Mouse (Mus musculus): ENCODE data around the gene Arih2. TPM values are rescaled to one million over a fixed set of nuclear protein-coding genes. Genes with fewer than 3 reads are reported as not detected.

The Arih2 gene
- polyA plus RNA-seq, 1 experiment from 2014 or later, result 28.6 TPM

DNA sequence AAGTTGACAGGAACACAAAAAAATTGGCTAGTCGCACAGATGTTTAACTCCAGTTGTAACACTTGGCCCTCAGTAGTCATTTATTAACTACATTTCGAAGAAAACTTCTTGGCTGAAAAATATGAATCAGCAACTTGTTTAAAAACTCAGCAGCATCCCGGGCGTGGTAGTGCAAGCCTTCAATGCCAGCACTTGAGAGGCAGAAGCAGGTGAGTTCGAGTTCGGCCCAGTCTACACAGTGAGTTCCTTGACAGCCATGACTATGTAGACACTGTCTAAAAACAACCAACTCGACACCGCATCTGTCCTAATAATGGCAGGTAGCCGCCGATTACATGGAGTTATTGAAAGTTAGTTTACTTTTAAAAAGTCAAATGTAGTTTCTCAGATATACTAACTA lies 1.0 kb downstream of the Arih2 start:
- Histone ChIP-seq H3K4me2 (peak overlapping the region; percentile 92), H3K36me3 (peaks cover 19% of the 10 kb centered on the region), H3K27ac (peak overlapping the region; percentile 95), H3K9ac (peak overlapping the region; percentile 96), H3K4me3 (replicated peaks) (peak overlapping the region; percentile 99), H3K9me3 (replicated peaks) (no peaks in the 10 kb centered on the region), H3K4me1 (replicated peaks) (peaks cover 39% of the 10 kb centered on the region), H3K27me3 (no peaks in the 10 kb centered on the region)
- 16% methylated on average over 10 of the region's 10 CpGs for WGBS (ENCODE audit: insufficient replicate concordance)
- ATAC-seq (ENCODE audit: low read depth) (no peak), DNase-seq (peak; percentile 22)

DNA sequence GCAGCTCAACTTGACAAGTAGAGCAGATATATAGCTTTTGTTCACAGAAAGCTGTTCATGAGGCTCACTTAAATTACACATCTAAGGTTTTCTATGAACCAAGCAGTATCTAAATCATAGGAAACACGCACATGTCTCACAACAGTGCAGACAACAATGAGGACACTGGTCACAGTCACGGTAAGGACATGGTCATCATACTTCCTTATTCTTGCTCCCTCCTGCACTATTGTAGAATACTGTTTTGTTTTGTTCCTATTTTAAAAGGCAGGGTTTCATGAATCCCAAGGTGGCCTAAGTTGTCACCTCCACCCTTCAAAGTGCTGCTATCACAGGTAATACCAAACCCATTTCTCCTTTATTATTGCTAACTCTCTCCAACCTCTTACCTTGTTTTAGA lies 9.4 kb downstream of the Arih2 start:
- Histone ChIP-seq H3K27ac (no peak overlapping the region), H3K9ac (no peak overlapping the region), H3K4me2 (no peak overlapping the region), H3K4me1 (replicated peaks) (peaks cover 28% of the 10 kb centered on the region), H3K36me3 (peaks cover 61% of the 10 kb centered on the region), H3K9me3 (replicated peaks) (no peaks in the 10 kb centered on the region), H3K4me3 (replicated peaks) (no peak overlapping the region), H3K27me3 (no peaks in the 10 kb centered on the region)
- DNase-seq (no peak), ATAC-seq (ENCODE audit: low read depth) (no peak)
- 60% methylated on average over 2 of the region's 2 CpGs for WGBS (ENCODE audit: insufficient replicate concordance)

DNA sequence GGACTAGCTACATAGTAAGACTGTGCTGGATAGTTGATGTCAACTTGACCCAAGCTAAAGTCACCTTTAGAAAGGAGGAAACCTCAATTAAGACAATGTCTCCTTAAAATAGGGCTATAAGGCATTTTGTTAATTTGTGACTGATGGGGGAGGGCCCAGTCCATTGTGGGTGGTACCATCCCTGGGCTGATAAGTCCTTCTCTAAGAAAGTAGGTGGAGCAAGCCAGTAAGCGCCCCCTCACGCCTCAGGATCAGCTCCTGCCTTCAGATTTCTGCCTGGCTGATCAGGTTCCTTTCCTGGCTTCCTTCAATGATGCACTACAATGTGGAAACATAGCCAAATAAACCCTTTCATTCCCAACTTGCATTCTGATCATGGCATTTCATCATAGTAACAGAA lies 13.8 kb downstream of the Arih2 start:
- no peak overlapping the region for H3K4me2 ChIP-seq
- peak; percentile 8 for DNase-seq
- H3K27me3 ChIP-seq, result no peaks in the 10 kb centered on the region
- H3K4me1 ChIP-seq (replicated peaks), result peaks cover 50% of the 10 kb centered on the region
- H3K27ac ChIP-seq, result no peak overlapping the region
- 13% methylated on average over 2 of the region's 2 CpGs for WGBS (ENCODE audit: insufficient replicate concordance)
- no peak overlapping the region for H3K4me3 ChIP-seq (replicated peaks)
- H3K36me3 ChIP-seq, result peaks cover 41% of the 10 kb centered on the region
- peak; percentile 65; the same call in 1 of the 2 replicates for ATAC-seq (ENCODE audit: low read depth)
- H3K9ac ChIP-seq, result no peak overlapping the region
- H3K9me3 ChIP-seq (replicated peaks), result no peaks in the 10 kb centered on the region

DNA sequence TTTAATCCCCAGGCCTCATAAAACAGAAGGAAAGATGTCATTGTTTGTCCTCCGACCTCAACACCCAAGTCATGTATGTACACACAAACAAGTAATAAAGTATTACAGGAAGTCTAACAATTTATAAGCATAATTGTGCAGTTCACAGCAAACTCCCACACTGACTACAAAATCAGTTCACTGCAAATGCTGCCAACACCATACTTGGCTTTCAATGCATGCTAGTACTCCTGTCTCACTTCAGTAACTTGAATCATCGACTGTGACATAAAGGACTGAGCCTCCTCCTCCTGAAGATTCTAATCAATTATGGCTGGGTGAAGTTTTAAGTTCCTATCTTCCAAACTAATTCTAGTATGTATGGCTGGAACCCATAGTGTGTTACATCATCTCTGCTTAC lies 15.3 kb downstream of the Arih2 start:
- no peak overlapping the region for H3K27ac ChIP-seq
- DNase-seq (no peak), ATAC-seq (ENCODE audit: low read depth) (no peak)
- no peak overlapping the region for H3K4me3 ChIP-seq (replicated peaks)
- no peaks in the 10 kb centered on the region for H3K9me3 ChIP-seq (replicated peaks)
- H3K27me3 ChIP-seq, result no peaks in the 10 kb centered on the region
- 64% methylated on average over 2 of the region's 2 CpGs for WGBS (ENCODE audit: insufficient replicate concordance)
- peaks cover 39% of the 10 kb centered on the region for H3K36me3 ChIP-seq
- no peak overlapping the region for H3K4me2 ChIP-seq
- no peak overlapping the region for H3K9ac ChIP-seq
- peaks cover 57% of the 10 kb centered on the region for H3K4me1 ChIP-seq (replicated peaks)

DNA sequence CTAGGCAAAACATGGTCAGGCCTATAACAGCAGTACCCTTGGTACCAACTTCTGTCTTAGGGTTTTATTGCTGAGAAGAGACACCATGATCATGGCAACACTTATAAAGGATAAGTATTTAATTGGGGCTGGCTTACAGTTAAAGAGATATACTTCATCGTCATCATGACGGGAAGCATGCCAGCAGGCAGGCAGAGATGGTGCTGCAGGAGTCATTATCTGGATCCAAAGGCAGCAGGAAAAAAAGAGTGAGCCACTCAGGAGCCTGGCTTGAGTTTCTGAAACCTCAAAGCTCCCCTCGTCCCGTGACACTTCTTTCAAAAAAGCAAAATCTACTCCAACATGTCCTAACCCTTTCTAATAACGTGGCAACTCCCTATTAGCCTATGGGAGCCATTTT lies 16.8 kb downstream of the Arih2 start:
- peaks cover 39% of the 10 kb centered on the region for H3K36me3 ChIP-seq

DNA sequence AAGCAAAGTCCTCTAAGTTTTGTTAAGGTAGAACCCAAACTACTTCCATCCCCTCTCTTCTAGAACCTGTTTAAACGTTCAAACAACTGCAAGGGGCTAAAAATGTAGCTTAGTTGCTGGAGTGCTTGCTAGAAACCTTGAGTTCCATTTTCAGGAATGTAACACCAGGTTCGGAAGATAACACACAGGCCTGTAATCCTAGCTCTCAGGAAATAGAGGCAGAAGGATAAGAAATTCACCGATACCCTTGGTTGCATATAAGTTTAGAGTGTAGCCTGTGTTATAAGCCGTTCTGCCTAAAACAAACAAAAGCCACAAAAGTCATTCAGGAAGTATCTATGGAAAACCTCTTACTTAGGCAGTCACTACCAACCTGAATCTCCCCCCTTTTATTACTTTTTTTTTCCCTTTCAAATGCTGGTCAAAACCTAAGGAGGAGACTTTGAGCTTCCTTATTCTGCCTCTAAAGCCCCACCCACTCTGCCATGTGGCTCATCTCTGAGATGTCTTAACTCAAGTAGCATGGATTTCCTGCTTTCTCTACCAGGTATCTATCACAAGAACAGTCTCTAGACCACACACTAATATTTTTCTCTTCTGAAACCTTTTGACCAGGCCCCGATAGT lies 17.4 kb downstream of the Arih2 start:
- Histone ChIP-seq H3K4me2 (no peak overlapping the region), H3K27me3 (no peaks in the 10 kb centered on the region), H3K4me1 (replicated peaks) (peaks cover 61% of the 10 kb centered on the region), H3K4me3 (replicated peaks) (no peak overlapping the region), H3K9me3 (replicated peaks) (no peaks in the 10 kb centered on the region), H3K9ac (no peak overlapping the region), H3K27ac (0 out of 2 replicates have a peak overlapping the region, but pooled peaks have one; percentile 16), H3K36me3 (peaks cover 39% of the 10 kb centered on the region)
- 23% methylated on average over 5 of the region's 5 CpGs for WGBS (ENCODE audit: insufficient replicate concordance)
- ATAC-seq (ENCODE audit: low read depth), result no peak
- no peak for DNase-seq

More for the DNA sequence above, 16.8 kb downstream of the Arih2 start:
- H3K9ac ChIP-seq, result no peak overlapping the region
- no peaks in the 10 kb centered on the region for H3K27me3 ChIP-seq
- H3K4me1 ChIP-seq (replicated peaks), result peaks cover 63% of the 10 kb centered on the region
- DNase-seq (no peak), ATAC-seq (ENCODE audit: low read depth) (no peak)
- no peak overlapping the region for H3K4me3 ChIP-seq (replicated peaks)
- 62% methylated on average over 5 of the region's 5 CpGs for WGBS (ENCODE audit: insufficient replicate concordance)
- H3K9me3 ChIP-seq (replicated peaks), result no peaks in the 10 kb centered on the region
- no peak overlapping the region for H3K4me2 ChIP-seq
- no peak overlapping the region for H3K27ac ChIP-seq

DNA sequence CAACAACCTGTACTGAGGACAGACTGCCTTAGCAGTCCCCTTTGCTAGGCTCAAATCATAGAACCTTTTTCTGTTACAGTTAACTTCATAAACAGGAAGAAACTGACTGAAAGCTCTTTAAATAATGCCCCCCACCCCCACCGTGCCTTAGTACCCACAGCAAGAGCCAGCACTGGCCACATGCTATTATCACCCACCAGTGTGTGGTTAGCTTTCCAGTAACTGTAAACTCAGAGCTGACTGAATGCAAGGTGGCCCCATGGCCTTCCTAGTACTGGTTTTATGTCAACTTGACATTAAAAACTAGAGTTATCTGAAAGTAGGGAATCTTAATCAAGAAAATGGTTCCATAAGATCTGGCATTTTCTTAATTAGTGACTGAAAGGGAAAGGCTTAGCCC lies 18.5 kb downstream of the Arih2 start:
- WGBS (ENCODE audit: insufficient replicate concordance), result 9% methylated on average over 1 of the region's 1 CpGs
- peaks cover 38% of the 10 kb centered on the region for H3K36me3 ChIP-seq
- ATAC-seq (ENCODE audit: low read depth), result peak; percentile 60; the same call in 1 of the 2 replicates

DNA sequence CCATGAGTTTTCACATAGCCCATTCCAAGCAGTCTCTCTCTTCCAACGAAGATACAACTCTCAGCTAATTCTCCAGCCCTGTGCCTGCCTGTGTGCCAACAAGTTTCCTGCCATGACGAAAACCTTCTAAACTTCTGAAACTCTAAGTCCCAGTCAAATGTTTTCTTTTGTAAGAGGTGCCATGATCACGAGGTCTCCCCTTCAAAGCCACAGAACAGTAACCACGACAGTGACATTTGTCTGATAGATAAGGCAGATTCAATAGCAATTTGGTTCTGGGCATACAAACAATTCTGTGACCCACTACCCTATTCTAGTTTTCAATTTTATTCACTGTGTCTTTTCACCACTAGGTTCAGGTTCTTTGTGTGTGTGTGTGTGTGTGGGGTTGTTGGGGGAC lies 21.0 kb downstream of the Arih2 start:
- DNase-seq (no peak), ATAC-seq (ENCODE audit: low read depth) (no peak)
- WGBS (ENCODE audit: insufficient replicate concordance), result 36% methylated on average over 4 of the region's 4 CpGs
- Histone ChIP-seq H3K27me3 (no peaks in the 10 kb centered on the region), H3K4me3 (replicated peaks) (no peak overlapping the region), H3K4me1 (replicated peaks) (peaks cover 39% of the 10 kb centered on the region), H3K9ac (no peak overlapping the region), H3K27ac (no peak overlapping the region), H3K4me2 (no peak overlapping the region), H3K36me3 (peaks cover 36% of the 10 kb centered on the region), H3K9me3 (replicated peaks) (no peaks in the 10 kb centered on the region)

More for the DNA sequence above, 18.5 kb downstream of the Arih2 start:
- Histone ChIP-seq H3K27me3 (no peaks in the 10 kb centered on the region), H3K4me1 (replicated peaks) (peaks cover 51% of the 10 kb centered on the region), H3K27ac (0 out of 2 replicates have a peak overlapping the region, but pooled peaks have one; percentile 29), H3K9me3 (replicated peaks) (no peaks in the 10 kb centered on the region), H3K4me3 (replicated peaks) (no peak overlapping the region), H3K4me2 (no peak overlapping the region), H3K9ac (no peak overlapping the region)
- DNase-seq, result no peak

DNA sequence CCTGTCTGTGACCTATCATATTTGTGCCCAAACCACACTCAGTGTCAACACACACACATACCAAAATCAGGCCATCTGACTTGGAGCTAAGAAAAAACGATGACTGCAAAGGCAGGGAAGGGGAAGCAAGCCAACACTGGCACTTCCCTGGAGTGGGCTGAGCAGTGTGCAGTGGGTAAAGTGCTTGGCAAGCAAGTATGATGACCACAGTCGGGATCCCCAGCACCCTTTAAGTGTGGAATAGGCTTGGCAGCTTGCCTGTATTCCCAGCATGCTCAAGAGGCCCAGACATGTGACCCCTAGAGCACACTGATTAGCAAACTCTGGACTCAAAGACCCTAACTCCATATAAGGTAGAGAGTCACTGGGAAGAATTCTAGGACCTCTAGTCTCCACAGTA lies 22.7 kb downstream of the Arih2 start:
- no peaks in the 10 kb centered on the region for H3K27me3 ChIP-seq
- H3K4me3 ChIP-seq (replicated peaks), result no peak overlapping the region
- DNase-seq, result no peak
- 75% methylated on average over 2 of the region's 2 CpGs for WGBS (ENCODE audit: insufficient replicate concordance)
- no peak for ATAC-seq (ENCODE audit: low read depth)
- no peaks in the 10 kb centered on the region for H3K9me3 ChIP-seq (replicated peaks)
- H3K9ac ChIP-seq, result no peak overlapping the region
- no peak overlapping the region for H3K27ac ChIP-seq
- H3K4me1 ChIP-seq (replicated peaks), result peaks cover 22% of the 10 kb centered on the region
- peaks cover 35% of the 10 kb centered on the region for H3K36me3 ChIP-seq
- H3K4me2 ChIP-seq, result no peak overlapping the region

DNA sequence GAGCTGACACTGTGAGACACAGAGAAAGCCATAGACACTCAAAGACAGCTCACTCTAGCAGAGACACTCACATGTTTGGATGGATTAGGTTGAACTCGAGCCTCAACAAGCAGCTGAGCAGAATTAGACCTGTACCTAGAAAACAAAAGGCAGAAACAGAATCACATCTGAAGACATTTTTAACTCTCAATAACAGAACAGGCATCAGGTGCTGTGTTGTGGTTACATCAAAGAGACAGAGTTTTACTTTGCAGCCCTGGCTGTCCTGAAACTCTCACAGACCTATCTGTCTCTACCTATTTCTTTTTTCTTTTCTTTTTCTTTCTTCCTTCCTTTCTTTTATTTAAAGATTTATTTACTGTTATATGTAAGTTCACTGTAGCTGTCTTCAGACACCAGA lies 31.9 kb downstream of the Arih2 start:
- H3K4me1 ChIP-seq (replicated peaks), result no peaks in the 10 kb centered on the region
- WGBS (ENCODE audit: insufficient replicate concordance), result 87% methylated on average over 1 of the region's 1 CpGs
- no peak for DNase-seq
- no peak overlapping the region for H3K27ac ChIP-seq
- no peak overlapping the region for H3K4me2 ChIP-seq
- H3K36me3 ChIP-seq, result peaks cover 77% of the 10 kb centered on the region
- H3K4me3 ChIP-seq (replicated peaks), result no peak overlapping the region
- no peaks in the 10 kb centered on the region for H3K9me3 ChIP-seq (replicated peaks)
- no peaks in the 10 kb centered on the region for H3K27me3 ChIP-seq
- no peak overlapping the region for H3K9ac ChIP-seq
- ATAC-seq (ENCODE audit: low read depth), result no peak

DNA sequence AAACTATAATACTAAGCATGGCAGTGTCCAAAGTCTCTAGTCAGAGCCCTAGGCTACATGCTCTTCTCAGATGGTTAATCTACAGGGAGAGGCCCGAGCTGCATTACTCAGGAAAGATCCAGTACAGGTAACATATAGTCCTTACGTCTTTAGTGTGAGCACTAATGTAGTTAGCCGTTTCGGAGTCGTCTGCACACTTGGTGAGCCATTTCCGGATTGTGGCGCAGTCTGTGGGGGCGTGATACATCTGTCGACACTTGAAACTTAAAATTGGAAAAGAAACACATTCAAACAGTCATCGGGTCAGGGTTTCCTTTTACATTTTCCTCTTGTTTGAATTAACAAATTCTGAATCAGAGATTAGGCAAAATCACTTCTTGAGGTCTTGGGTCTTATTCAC lies 37.7 kb downstream of the Arih2 start:
- ATAC-seq (ENCODE audit: low read depth) (no peak), DNase-seq (no peak)
- Histone ChIP-seq H3K36me3 (peaks cover 94% of the 10 kb centered on the region), H3K9me3 (replicated peaks) (no peaks in the 10 kb centered on the region), H3K4me2 (no peak overlapping the region), H3K9ac (no peak overlapping the region), H3K27ac (no peak overlapping the region), H3K27me3 (no peaks in the 10 kb centered on the region), H3K4me3 (replicated peaks) (no peak overlapping the region), H3K4me1 (replicated peaks) (peaks cover 14% of the 10 kb centered on the region)
- 93% methylated on average over 10 of the region's 10 CpGs for WGBS (ENCODE audit: insufficient replicate concordance)

DNA sequence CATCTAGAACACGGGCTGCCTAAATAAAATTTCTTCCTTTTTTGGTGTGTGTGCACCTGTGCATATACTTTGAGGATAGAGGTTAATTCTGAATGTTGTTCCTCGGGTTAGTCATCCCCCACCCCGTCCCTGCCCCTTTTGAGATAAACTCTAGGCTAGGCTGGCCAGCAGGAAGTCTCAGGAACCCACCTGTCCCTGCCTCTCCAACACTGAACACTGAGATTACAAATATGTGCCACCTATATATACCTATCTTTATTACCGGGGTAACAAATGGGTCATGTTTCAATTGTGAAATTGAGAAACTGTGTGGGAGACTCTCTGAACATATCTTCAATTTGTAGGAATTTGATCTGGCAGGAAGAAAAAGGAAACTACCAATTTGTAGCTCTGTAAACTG lies 40.3 kb downstream of the Arih2 start:
- DNase-seq (no peak), ATAC-seq (ENCODE audit: low read depth) (no peak)
- Histone ChIP-seq H3K4me1 (replicated peaks) (peaks cover 14% of the 10 kb centered on the region), H3K27ac (no peak overlapping the region), H3K27me3 (no peaks in the 10 kb centered on the region), H3K9me3 (replicated peaks) (no peaks in the 10 kb centered on the region), H3K36me3 (peaks cover 98% of the 10 kb centered on the region), H3K9ac (no peak overlapping the region), H3K4me2 (no peak overlapping the region), H3K4me3 (replicated peaks) (no peak overlapping the region)
- WGBS (ENCODE audit: insufficient replicate concordance), result 65% methylated on average over 4 of the region's 4 CpGs

Measured in liver, embryonic 13.5 days (tissue).